Mouse (Mus musculus): Measurements from ENCODE around the gene Atp6v1a. TPM values are rescaled to one million over a fixed set of nuclear protein-coding genes. Genes with fewer than 3 reads are reported as not detected.

The Atp6v1a gene
- polyA plus RNA-seq, 1 experiment from 2014 or later = 87.3 TPM

DNA sequence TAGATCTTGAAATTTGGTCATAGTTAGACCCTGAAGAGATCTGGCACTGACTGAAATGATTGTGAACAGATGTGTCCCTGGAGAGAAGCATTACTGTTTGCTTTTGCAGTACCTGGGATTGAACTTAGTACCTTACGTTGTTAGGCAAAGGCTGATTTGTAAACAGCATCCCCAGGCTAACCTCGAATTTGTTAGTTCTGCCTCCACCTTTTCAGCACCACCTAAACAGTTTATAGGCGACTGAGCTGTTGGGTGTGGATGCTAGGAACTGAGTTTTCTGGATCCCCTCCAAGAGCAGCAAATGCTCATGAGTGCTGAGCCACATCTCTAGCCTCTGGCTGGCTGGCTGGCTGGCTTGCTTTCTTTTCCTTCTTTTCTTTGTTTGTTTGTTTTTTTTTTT is 25.7 kb upstream of the Atp6v1a start:
- H3K36me3 ChIP-seq (ENCODE audit: insufficient read depth, low read length) = no peaks in the 10 kb centered on the region
- no peak overlapping the region for H3K4me2 ChIP-seq (replicated peaks; ENCODE audit: low read depth, low read length)
- ATAC-seq (no peak), DNase-seq (ENCODE audit: low spot score) (no peak)
- H3K27ac ChIP-seq (ENCODE audit: low read length) = no peak overlapping the region
- no peaks in the 10 kb centered on the region for H3K27me3 ChIP-seq (replicated peaks; ENCODE audit: insufficient read depth, low read length)
- no peak overlapping the region for H3K4me3 ChIP-seq (ENCODE audit: low read depth, low read length)
- TF ChIP-seq CTCF (IDR thresholded peaks at IDR 0.05) (no peak), EP300 (IDR thresholded peaks at IDR 0.05) (no peak)
- no peaks in the 10 kb centered on the region for H3K4me1 ChIP-seq (ENCODE audit: insufficient read depth, low read depth, low read length)
- H3K9ac ChIP-seq (replicated peaks; ENCODE audit: low read depth) = no peak overlapping the region
- WGBS = 43% methylated on average over 3 of the region's 3 CpGs
- H3K9me3 ChIP-seq (ENCODE audit: low read length) = no peaks in the 10 kb centered on the region

DNA sequence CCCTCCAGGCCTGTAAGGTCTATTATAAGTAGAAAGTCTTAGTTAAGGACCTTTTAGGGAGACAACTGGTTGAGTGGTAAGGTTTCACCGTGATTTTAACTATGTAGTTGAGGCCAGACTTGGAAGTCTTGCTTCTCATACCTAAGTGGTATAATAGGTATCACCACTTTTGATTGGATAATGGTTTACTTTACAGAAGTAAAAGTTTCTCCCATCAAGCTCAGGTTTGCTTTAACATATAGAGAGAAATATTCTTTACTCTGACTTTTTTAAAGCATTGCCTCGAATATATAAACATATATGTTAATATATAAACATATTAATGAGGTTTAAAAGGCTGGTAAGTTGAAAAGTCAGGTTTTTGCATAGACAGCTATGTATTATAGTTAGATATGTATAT is 24.3 kb upstream of the Atp6v1a start:
- ATAC-seq (no peak), DNase-seq (ENCODE audit: low spot score) (no peak)
- no peaks in the 10 kb centered on the region for H3K4me1 ChIP-seq (ENCODE audit: insufficient read depth, low read depth, low read length)
- no peak overlapping the region for H3K9ac ChIP-seq (replicated peaks; ENCODE audit: low read depth)
- H3K9me3 ChIP-seq (ENCODE audit: low read length) = no peaks in the 10 kb centered on the region
- no peaks in the 10 kb centered on the region for H3K27me3 ChIP-seq (replicated peaks; ENCODE audit: insufficient read depth, low read length)
- no peak overlapping the region for H3K4me2 ChIP-seq (replicated peaks; ENCODE audit: low read depth, low read length)
- H3K27ac ChIP-seq (ENCODE audit: low read length) = no peak overlapping the region
- no peaks in the 10 kb centered on the region for H3K36me3 ChIP-seq (ENCODE audit: insufficient read depth, low read length)
- H3K4me3 ChIP-seq (ENCODE audit: low read depth, low read length) = no peak overlapping the region
- TF ChIP-seq CTCF (IDR thresholded peaks at IDR 0.05) = no peak
- no peak for TF ChIP-seq EP300 (IDR thresholded peaks at IDR 0.05)
- WGBS = 87% methylated on average over 2 of the region's 2 CpGs

- no peak overlapping the region for H3K27ac ChIP-seq (ENCODE audit: low read length)
- no peaks in the 10 kb centered on the region for H3K9me3 ChIP-seq (ENCODE audit: low read length)
- no peak overlapping the region for H3K4me3 ChIP-seq (ENCODE audit: low read depth, low read length)
- H3K4me1 ChIP-seq (ENCODE audit: insufficient read depth, low read depth, low read length) = no peaks in the 10 kb centered on the region
- no peaks in the 10 kb centered on the region for H3K27me3 ChIP-seq (replicated peaks; ENCODE audit: insufficient read depth, low read length)
- H3K4me2 ChIP-seq (replicated peaks; ENCODE audit: low read depth, low read length) = no peak overlapping the region
- no peaks in the 10 kb centered on the region for H3K36me3 ChIP-seq (ENCODE audit: insufficient read depth, low read length)
- DNase-seq (ENCODE audit: low spot score) (no peak), ATAC-seq (no peak)
- no peak overlapping the region for H3K9ac ChIP-seq (replicated peaks; ENCODE audit: low read depth)
- 85% methylated on average over 7 of the region's 7 CpGs for WGBS
- TF ChIP-seq CTCF (IDR thresholded peaks at IDR 0.05) (no peak), EP300 (IDR thresholded peaks at IDR 0.05) (no peak)
These were observed 19.8 kb upstream of the Atp6v1a start for GRCm38 (mm10) chr16:44159325-44159724.

DNA sequence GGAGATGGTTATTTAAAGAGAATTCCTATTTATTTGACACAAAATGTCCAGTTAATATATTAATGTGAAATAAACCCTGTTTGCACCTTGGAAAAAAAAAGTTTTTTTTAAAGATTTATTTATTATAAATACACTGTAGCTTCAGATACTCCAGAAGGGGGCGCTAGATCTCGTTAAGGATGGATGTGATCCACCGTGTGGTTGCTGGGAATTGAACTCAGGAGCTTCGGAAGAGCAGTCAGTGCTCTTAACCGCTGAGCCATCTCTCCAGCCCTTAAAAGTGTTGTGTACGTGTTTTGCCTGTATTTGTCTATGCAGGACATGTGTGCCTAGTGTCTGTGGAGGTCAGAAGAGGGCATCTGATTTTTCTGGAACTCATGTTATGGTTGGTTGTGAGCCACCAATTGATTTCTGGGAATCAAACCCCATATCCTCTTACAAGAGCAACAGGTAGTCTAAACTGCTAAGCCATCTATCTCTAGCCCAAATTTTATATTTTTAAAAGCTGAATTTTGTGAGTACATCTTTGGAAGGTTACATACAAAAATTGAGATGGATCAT is 15.1 kb upstream of the Atp6v1a start:
- WGBS = 66% methylated on average over 6 of the region's 6 CpGs
- DNase-seq (ENCODE audit: low spot score) = no peak
- Histone ChIP-seq H3K9me3 (ENCODE audit: low read length) (no peaks in the 10 kb centered on the region), H3K4me1 (ENCODE audit: insufficient read depth, low read depth, low read length) (no peaks in the 10 kb centered on the region), H3K27me3 (replicated peaks; ENCODE audit: insufficient read depth, low read length) (no peaks in the 10 kb centered on the region), H3K36me3 (ENCODE audit: insufficient read depth, low read length) (no peaks in the 10 kb centered on the region), H3K4me2 (replicated peaks; ENCODE audit: low read depth, low read length) (no peak overlapping the region), H3K9ac (replicated peaks; ENCODE audit: low read depth) (no peak overlapping the region), H3K4me3 (ENCODE audit: low read depth, low read length) (no peak overlapping the region), H3K27ac (ENCODE audit: low read length) (no peak overlapping the region)
- ATAC-seq = no peak
- peak; percentile 31 for TF ChIP-seq CTCF (IDR thresholded peaks at IDR 0.05)
- no peak for TF ChIP-seq EP300 (IDR thresholded peaks at IDR 0.05)

DNA sequence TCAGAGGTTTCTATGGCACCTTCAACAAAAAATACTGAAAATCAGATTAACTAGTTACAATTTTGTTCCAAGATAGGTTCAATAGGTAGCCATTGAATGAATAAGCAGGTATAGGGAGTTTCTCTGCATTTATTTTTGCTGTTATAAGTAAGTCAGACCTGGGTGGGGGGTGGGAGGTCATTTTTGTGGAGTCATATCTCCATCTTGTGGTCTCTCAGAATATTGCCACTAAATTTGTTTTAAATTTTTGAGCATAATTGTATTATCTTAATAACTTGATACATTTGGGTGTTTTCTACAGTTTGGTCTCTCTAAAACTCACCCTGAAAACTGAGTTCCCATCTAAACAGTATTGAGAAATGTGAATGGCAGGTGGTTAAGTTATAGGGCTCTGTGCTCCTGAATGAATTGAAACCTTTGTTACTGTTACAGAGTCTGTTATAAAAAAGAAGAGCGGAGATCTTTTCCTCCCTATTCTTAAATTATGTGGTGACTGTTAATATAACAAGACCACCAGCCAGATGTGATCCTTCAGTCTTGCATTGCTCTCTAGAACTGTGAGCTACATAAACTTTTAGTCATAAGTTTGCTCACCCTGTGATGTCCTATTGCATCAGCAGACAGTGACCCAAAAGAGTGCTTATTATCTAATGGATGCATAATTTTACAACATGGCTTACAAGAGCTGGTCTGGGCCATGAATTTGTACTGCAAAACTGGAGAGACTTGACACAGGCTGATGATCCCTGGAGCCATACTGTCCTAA is 9.7 kb upstream of the Atp6v1a start:
- ATAC-seq (no peak), DNase-seq (ENCODE audit: low spot score) (peak; percentile 38)
- TF ChIP-seq CTCF (IDR thresholded peaks at IDR 0.05) (peak; percentile 52), EP300 (IDR thresholded peaks at IDR 0.05) (no peak)
- Histone ChIP-seq H3K9ac (replicated peaks; ENCODE audit: low read depth) (no peak overlapping the region), H3K27me3 (replicated peaks; ENCODE audit: insufficient read depth, low read length) (no peaks in the 10 kb centered on the region), H3K27ac (ENCODE audit: low read length) (no peak overlapping the region), H3K36me3 (ENCODE audit: insufficient read depth, low read length) (no peaks in the 10 kb centered on the region), H3K4me3 (ENCODE audit: low read depth, low read length) (no peak overlapping the region), H3K4me2 (replicated peaks; ENCODE audit: low read depth, low read length) (no peak overlapping the region), H3K9me3 (ENCODE audit: low read length) (no peaks in the 10 kb centered on the region), H3K4me1 (ENCODE audit: insufficient read depth, low read depth, low read length) (no peaks in the 10 kb centered on the region)
- WGBS = 83% methylated on average over 1 of the region's 1 CpGs

DNA sequence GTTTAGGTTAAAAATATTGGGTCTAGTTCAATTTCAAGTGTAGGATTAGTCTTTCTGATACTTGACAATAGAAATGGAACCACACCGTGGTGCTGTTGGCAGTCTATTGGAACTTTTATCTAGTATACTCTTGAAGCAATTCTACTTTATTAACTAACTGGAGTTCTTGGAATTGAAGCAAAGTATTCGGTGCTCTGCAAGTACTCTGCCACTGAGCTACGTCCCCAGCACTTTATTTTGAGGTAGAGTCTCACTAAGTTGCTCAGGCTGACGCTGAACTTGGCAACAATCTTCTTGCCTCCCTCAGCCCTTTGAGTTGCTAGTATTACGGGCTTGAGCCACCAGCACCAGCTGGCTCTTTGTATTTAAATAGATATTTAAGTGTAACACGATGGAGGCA is 2.0 kb upstream of the Atp6v1a start:
- Histone ChIP-seq H3K27me3 (replicated peaks; ENCODE audit: insufficient read depth, low read length) (no peaks in the 10 kb centered on the region), H3K36me3 (ENCODE audit: insufficient read depth, low read length) (no peaks in the 10 kb centered on the region), H3K9me3 (ENCODE audit: low read length) (no peaks in the 10 kb centered on the region), H3K9ac (replicated peaks; ENCODE audit: low read depth) (0 out of 2 replicates have a peak overlapping the region, but pooled peaks have one; percentile 27), H3K27ac (ENCODE audit: low read length) (peak overlapping the region; percentile 62), H3K4me3 (ENCODE audit: low read depth, low read length) (no peak overlapping the region), H3K4me2 (replicated peaks; ENCODE audit: low read depth, low read length) (peak overlapping the region; percentile 87; the same call in 1 of the 2 replicates), H3K4me1 (ENCODE audit: insufficient read depth, low read depth, low read length) (peaks cover 3% of the 10 kb centered on the region; the same call in 1 of the 2 replicates)
- no peak for TF ChIP-seq CTCF (IDR thresholded peaks at IDR 0.05)
- whole genome bisulfite sequencing = 20% methylated on average over 6 of the region's 6 CpGs
- ATAC-seq (no peak), DNase-seq (ENCODE audit: low spot score) (peak; percentile 48)
